Mouse (Mus musculus) kidney, adult 2 months (tissue): ENCODE measurements at regions not wholly inside any gene's neighbourhood (a gene's known extent, or its start where the extent isn't known, plus 50 kb on each side); places are given as distances from the start of the nearest gene placed in this dataset.

Experiments
- DNase-seq: peaks from one replicate; pipeline ENCODE4 v3.0.0; 2021
- H3K27ac ChIP-seq: fragments of 200-500 bp; 2 replicates; pipeline ENCODE4 v1.5.1; 2012; ENCODE audit warnings: low read depth, low read length, control low read depth, inconsistent platforms; ENCODE audit not compliant: insufficient read depth
- H3K27me3 ChIP-seq: fragments of 200-500 bp; replicated peaks from 2 replicates; pipeline ENCODE4 v1.6.1; 2012; ENCODE audit warnings: mild to moderate bottlenecking, moderate library complexity, low read length, inconsistent platforms; ENCODE audit not compliant: control insufficient read depth, insufficient read depth
- H3K36me3 ChIP-seq: fragments of 200-500 bp; 2 replicates; pipeline ENCODE4 v1.6.1; 2012; ENCODE audit warnings: mild to moderate bottlenecking, moderate library complexity, low read length, inconsistent platforms; ENCODE audit not compliant: control insufficient read depth, insufficient read depth
- H3K4me1 ChIP-seq: fragments of 200-500 bp; 2 replicates; pipeline ENCODE4 v1.6.1; 2011; ENCODE audit warnings: low read length; ENCODE audit not compliant: control insufficient read depth, insufficient read depth
- H3K4me3 ChIP-seq: fragments of 200-500 bp; 2 replicates; pipeline ENCODE4 v1.5.1; 2011; ENCODE audit warnings: mild to moderate bottlenecking, low read depth, low read length, control low read depth; ENCODE audit not compliant: insufficient read depth
- CTCF ChIP-seq: fragments of 200-500 bp; conservative IDR thresholded peaks from 2 replicates; pipeline ENCODE4 v1.5.1; 2011; ENCODE audit warnings: low read depth, mild to moderate bottlenecking, control low read depth, low read length, moderate library complexity, mixed read lengths; ENCODE audit not compliant: insufficient read depth, insufficient read length
- POLR2A ChIP-seq: fragments of 200-500 bp; IDR thresholded peaks from one replicate; pipeline ENCODE4 v1.6.1; 2011; ENCODE audit warnings: low read depth, low read length, control low read depth
- WGBS: fragments of 180-500 bp; shearing (Covaris S2); methylation state at CpG from one replicate; pipeline ENCODE4 v1.1.7; 2018; 5-methylcytosine and 5-hydroxymethylcytosine counted together

GRCm38 (mm10) chr15:86590033-86590432, 375.8 kb downstream of the Tbc1d22a start:
- H3K4me1 ChIP-seq = no peaks in the 10 kb centered on the region

GRCm38 (mm10) chr15:86590896-86591295, 376.6 kb downstream of the Tbc1d22a start:
- H3K27ac ChIP-seq = no peak overlapping the region
- no peak overlapping the region for H3K4me3 ChIP-seq
- no peak for DNase-seq
- TF ChIP-seq POLR2A (no peak), CTCF (no peak)
- H3K4me1 ChIP-seq = no peaks in the 10 kb centered on the region
- H3K36me3 ChIP-seq = no peaks in the 10 kb centered on the region
- WGBS = 76% methylated on average over 5 of the region's 5 CpGs
- no peaks in the 10 kb centered on the region for H3K27me3 ChIP-seq

More at GRCm38 (mm10) chr15:86590033-86590432, 375.8 kb downstream of the Tbc1d22a start:
- TF ChIP-seq CTCF = no peak
- no peak for TF ChIP-seq POLR2A
- H3K36me3 ChIP-seq = no peaks in the 10 kb centered on the region
- H3K27me3 ChIP-seq = no peaks in the 10 kb centered on the region
- WGBS = 62% methylated on average over 7 of the region's 7 CpGs
- no peak overlapping the region for H3K27ac ChIP-seq
- DNase-seq = no peak
- no peak overlapping the region for H3K4me3 ChIP-seq

GRCm38 (mm10) chr15:86593404-86593803, 379.1 kb downstream of the Tbc1d22a start:
- no peaks in the 10 kb centered on the region for H3K4me1 ChIP-seq
- no peak overlapping the region for H3K4me3 ChIP-seq
- TF ChIP-seq POLR2A (no peak), CTCF (no peak)
- no peak for DNase-seq
- H3K27me3 ChIP-seq = no peaks in the 10 kb centered on the region
- no peak overlapping the region for H3K27ac ChIP-seq
- 43% methylated on average over 6 of the region's 6 CpGs for WGBS
- H3K36me3 ChIP-seq = no peaks in the 10 kb centered on the region

GRCm38 (mm10) chr15:86606411-86606810, 392.2 kb downstream of the Tbc1d22a start:
- no peak overlapping the region for H3K27ac ChIP-seq
- no peak for DNase-seq
- no peaks in the 10 kb centered on the region for H3K36me3 ChIP-seq
- H3K4me1 ChIP-seq = no peaks in the 10 kb centered on the region
- no peak overlapping the region for H3K4me3 ChIP-seq
- no peaks in the 10 kb centered on the region for H3K27me3 ChIP-seq
- TF ChIP-seq POLR2A = no peak
- TF ChIP-seq CTCF = no peak

- WGBS = 42% methylated on average over 6 of the region's 6 CpGs
- H3K4me3 ChIP-seq = no peak overlapping the region
- no peaks in the 10 kb centered on the region for H3K36me3 ChIP-seq
- no peak for DNase-seq
- TF ChIP-seq POLR2A = no peak
- TF ChIP-seq CTCF = no peak
- H3K27ac ChIP-seq = no peak overlapping the region
- no peaks in the 10 kb centered on the region for H3K4me1 ChIP-seq
- no peaks in the 10 kb centered on the region for H3K27me3 ChIP-seq
Measured at GRCm38 (mm10) chr15:86609692-86610091, 395.4 kb downstream of the Tbc1d22a start.

GRCm38 (mm10) chr15:86631376-86631775, 417.1 kb downstream of the Tbc1d22a start:
- Histone ChIP-seq H3K4me1 (no peaks in the 10 kb centered on the region), H3K27ac (no peak overlapping the region), H3K36me3 (no peaks in the 10 kb centered on the region), H3K4me3 (no peak overlapping the region), H3K27me3 (no peaks in the 10 kb centered on the region)
- DNase-seq = peak; percentile 19
- 32% methylated on average over 5 of the region's 5 CpGs for WGBS
- TF ChIP-seq POLR2A (no peak), CTCF (no peak)

- no peak for DNase-seq
- no peak overlapping the region for H3K27ac ChIP-seq
- no peaks in the 10 kb centered on the region for H3K36me3 ChIP-seq
- no peak for TF ChIP-seq CTCF
- no peak for TF ChIP-seq POLR2A
- 41% methylated on average over 9 of the region's 9 CpGs for WGBS
- H3K4me1 ChIP-seq = no peaks in the 10 kb centered on the region
- no peak overlapping the region for H3K4me3 ChIP-seq
- H3K27me3 ChIP-seq = no peaks in the 10 kb centered on the region
Measured at GRCm38 (mm10) chr15:86645244-86645643, 431.0 kb downstream of the Tbc1d22a start.

- Histone ChIP-seq H3K27ac (no peak overlapping the region), H3K27me3 (no peaks in the 10 kb centered on the region), H3K36me3 (no peaks in the 10 kb centered on the region), H3K4me3 (no peak overlapping the region), H3K4me1 (no peaks in the 10 kb centered on the region)
- TF ChIP-seq POLR2A (no peak), CTCF (no peak)
- WGBS = 77% methylated on average over 3 of the region's 3 CpGs
- DNase-seq = no peak
Measured at GRCm38 (mm10) chr15:86648131-86648530, 433.9 kb downstream of the Tbc1d22a start.
